Mouse (Mus musculus): ENCODE data around the gene Cmah.

Gene Cmah

DNA sequence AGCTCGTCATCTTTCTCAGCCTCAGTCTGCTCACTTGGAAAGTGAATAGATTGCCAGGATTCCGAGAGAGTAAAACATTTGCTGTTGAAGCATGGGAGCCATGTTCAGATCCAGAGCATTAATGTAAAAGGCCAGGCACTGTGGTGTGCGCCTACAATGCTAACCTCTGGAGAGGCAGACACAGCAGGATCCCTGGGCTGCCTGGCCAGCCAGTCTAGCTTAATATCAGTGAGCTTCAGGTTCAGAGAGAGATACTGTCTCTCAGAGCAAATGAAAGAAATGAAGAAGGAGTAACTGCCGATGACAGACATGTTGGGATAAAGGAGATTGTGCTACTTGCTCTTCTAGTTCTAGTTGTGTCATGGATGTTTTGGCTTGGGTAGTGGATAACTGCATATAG lies 91.6 kb downstream of the Cmah start:
- DNase-seq (ENCODE audit: low spot score), result peak; percentile 52

DNA sequence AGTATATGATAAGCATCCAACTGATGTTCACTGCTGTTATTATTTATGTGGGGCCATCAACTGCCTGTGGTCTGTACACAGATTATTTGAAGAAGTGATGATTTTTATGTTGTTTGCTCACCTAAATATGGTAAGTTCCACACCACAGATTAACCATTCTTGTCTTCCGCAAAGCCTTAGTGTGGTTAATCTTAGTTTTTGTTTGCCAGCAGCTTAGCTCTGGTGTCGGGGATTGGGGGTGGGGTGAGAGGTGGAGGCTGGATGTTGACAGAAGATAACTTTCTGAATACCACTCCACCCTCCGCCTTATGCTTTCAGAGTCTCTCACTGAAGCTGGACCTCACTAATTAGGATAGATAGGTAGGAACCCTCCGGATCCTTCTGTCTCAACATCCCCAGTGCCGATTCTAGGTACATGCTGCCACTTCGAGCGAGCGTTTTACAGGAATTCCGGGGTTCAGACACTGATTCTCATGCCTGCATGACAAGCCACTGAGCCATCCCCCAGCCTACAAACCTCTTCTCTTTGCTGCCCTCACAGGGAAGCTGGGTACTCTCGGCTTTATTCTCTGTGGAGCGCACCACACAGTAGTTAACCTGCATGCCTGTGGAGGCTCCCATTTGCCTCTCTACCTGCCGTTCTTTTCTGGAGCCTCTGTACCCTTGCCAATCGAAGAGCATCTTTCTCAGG lies 92.5 kb downstream of the Cmah start:
- DNase-seq (ENCODE audit: low spot score), result peak; percentile 90

DNA sequence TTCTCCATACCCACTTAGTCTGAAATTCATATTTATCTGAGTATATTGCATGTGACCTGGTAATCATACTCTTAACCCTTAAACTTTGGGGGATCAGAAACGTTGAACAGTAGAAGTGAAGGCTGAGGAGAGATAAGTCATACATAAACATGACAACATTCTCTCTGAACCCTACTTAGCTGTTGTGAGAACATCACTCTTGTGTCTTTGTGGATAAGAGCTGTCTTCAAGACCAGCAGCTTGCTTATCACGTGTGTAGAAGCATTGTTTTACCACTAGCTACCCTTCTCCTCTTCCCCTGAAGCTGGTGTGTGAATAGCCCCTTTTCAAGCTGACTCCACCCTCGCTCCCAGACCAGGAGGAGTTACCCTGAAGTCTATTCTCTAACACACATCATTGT lies 94.8 kb downstream of the Cmah start:
- DNase-seq (ENCODE audit: low spot score), result no peak

DNA sequence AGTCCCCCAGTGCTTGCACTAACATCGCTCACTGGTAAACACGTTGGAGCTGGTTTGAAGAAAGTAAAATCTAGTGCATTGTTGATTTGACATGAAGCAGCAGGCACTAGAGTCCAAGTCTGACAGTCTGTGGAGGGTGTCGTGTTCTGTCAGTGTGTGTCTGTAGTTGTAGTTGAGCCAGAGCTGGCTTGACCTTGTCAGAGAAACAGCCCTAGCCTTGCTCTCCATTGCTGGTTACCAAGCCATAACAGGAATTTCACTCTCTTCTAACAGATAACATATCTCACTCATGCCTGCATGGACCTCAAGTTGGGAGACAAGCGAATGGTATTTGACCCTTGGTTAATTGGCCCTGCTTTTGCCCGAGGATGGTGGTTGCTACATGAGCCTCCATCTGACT lies 103.0 kb downstream of the Cmah start:
- DNase-seq (ENCODE audit: low spot score), result no peak

DNA sequence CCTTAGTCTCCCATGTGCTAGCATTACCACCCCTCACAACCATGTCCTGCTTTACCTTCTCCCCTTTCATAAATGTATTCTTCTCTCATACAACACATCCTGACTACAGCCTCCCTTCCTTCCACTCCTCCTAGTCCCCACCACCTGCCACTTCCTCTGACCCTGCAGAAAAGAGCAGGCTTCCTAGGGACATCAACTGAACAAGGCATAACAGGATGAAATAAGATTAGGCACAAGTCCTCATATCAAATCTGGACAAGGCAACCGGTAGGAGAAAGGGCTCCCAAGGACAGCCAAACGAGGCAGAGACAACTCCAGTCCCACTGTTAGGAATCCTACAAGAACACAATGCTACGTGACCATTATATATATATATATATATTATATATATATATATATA lies 104.4 kb downstream of the Cmah start:
- no peak for DNase-seq (ENCODE audit: low spot score)

DNA sequence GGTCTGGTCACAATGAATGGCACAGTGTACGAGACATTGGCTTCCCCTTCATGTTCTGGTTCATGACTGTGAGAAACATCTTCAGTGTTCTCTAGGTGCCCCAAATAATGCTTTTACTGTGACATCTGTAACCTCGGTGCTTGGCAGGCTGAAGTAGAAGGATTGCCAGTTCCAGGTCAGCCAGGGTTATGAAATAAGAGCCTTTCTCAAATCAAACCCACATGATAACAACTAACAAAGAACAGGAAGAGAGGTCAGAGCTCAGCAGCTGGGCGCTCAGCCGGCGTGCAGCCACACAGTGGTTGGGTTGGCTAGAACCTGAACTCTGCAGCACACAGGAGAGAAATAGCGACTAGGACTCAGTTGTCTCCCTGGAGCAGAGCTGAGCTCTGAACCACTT lies 115.1 kb downstream of the Cmah start:
- no peak for DNase-seq (ENCODE audit: low spot score)

DNA sequence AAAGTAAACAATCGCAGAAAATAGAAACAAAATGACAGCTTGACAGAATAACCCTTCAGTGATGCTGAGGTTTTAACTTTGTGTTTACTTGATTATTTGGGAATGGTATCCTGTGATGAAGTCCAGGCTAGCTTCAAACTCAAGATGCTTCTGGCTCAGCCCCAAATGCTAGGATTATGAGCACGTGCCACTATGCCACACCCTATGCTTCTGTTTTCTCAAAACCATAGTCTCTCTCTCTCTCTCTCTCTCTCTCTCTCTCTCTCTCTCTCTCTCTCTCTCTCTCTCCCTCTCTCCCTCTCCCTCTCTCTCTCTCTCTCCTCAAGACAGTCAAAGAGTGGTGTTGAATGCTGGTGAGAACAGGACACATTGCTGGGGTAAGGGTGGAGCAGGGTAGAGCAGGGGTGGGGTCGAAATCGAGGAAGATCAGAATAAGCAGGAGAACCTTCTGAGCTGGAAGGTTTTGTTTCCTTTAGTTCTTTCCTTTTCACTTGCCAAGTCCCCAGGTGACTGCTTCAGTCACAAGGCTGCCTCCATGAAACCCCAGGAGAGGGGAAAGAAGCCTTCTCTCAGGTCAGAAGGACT lies 116.7 kb downstream of the Cmah start:
- DNase-seq (ENCODE audit: low spot score), result no peak

DNA sequence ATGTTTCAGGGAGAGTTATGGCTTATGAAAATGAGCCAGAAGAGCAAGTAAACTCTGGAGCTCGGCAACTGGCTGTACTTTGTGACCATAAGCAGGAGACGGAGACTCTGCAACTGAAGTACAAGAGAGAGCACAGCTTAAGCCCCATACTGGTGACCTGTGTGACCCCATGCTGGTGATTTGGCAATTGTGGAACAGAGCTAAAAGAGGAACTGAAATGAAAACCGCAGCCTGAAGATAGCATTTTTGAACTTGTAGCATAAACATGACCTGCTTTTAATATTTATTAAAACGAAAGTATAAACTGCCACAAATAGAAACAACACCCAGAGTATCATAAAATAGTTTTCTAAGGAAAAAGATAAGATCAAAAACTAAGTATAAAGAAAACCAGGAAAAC lies 117.5 kb downstream of the Cmah start:
- no peak for DNase-seq (ENCODE audit: low spot score)

DNA sequence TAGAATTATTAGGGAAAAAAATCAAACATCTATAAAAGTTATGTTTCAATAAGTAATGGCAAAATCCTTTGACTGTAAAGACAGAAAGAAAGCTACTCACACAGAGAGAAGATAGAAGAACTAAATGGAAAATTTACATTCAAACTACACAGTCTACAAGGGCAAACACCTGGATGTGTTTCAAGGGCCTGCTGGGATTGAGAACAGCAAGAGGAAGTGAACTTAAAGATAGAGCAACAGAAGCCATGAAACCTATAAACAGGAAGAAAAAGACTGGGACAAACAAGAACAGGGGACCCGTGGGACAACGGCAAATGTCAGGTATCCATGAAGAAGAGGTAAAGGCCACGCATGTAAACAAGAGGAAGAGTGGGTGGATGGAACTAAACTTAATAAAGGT lies 118.0 kb downstream of the Cmah start:
- no peak for DNase-seq (ENCODE audit: low spot score)

DNA sequence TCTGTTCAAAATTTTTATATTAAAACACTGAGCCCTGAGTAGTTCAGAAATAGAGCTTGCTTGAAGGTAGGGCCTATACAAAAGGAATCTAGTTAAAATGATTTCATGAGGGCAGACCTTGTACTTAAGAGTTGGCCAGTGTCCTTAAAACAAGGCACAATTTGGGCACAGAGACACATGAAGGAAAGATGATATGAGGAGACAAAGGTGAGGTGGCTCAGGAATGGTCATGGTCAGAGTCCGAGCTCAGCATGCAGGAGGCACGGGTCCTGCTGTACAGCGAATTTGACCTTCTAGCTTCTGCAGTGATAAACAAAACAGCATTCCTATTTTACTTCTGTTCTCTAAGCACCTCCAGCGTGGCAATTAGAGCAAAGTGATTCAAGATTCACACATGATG lies 118.9 kb downstream of the Cmah start:
- DNase-seq (ENCODE audit: low spot score), result no peak

DNA sequence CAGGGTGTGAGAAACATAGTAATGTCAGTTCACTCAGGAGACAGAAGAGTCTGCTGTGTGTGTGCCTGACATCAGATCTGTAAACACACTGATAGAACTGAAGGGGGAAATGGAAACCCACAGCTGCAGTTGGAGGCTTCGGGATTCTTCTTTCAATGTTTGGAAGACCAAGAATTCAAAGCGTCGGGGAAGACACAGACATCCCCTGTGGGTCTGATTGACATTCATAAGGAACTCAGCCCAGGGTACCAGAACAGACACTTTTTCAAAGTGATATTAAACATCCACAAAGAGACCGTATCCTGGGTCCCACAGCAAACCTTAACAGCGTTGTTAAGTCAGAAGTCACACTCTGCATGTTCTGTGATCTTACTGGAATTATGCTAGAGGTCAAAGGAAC lies 119.8 kb downstream of the Cmah start:
- DNase-seq (ENCODE audit: low spot score), result no peak

DNA sequence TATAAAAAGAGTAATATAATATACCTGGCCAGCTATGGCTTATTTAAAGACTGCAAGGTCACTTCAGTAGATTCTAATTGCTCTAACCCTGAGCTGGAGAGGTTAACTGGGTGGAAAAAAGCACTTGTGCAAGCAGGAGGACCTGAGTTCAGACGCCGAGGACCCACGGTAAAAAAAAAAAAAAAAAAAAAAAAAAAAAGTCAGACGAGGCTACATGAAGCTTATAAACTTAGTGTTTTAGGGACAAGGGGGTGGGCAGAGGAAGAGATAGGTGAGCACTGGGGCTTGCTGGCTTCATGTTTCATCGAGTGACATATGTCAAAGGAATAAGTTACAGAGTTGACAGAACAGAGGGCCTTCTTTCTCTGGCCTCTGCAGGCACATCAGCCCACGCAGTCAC lies 121.4 kb downstream of the Cmah start:
- no peak for DNase-seq (ENCODE audit: low spot score)

DNA sequence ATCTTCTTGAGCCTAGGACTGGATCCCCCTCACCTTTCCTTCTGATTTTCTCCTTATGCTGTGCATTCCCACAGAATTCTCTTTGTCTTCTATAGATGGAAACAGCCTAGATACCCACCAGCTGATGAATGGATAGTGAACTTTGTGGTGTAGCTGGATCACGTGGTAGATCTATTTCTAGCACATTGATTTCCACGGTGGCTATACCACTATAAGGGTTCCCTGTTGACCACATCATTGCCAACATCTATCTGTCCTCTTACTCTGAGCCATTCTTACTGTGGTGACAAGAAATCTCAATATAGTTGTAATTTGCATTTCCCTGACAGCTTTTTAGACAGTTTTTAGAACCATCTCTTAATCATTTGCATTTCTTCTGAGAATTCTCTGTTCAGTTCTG lies 124.3 kb downstream of the Cmah start:
- DNase-seq (ENCODE audit: low spot score), result no peak

DNA sequence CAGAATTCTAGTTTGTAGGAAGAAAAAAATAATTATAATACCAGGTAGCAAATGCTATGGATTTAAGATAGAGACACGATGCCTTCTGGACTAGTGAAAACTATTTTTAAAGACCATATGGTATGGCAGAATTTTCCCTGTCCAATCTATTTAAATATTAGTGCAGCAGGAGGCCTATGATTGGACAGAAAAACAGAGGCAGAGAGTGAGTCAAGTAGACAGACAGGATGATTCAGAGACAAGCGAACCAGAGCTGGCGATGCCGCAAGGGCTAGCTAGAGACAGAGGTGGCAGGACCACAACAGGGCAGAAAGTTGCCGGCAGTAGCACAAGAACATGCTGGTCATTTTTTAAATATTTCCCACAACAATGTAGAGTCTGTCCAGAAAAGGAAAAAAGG lies 126.5 kb downstream of the Cmah start:
- DNase-seq (ENCODE audit: low spot score), result no peak

DNA sequence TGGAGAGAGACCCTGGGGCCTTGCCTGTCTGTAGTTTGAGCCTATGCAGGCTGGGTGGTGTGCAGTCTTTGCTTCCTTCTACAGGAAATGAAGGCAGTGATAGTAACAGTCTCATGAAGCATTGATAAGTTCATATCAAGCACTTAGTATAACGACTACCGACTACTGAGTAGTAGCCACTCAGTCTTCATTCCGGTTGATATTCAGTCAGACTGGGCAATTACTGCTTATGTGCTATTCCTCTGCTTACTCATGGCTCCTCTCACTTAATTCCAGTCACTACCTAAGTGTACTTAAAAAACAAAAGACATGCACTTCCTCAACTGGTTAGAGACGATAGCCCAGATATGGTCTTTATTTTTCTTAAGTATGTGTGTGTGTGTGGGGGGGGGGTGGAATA lies 129.2 kb downstream of the Cmah start:
- DNase-seq (ENCODE audit: low spot score), result no peak

DNA sequence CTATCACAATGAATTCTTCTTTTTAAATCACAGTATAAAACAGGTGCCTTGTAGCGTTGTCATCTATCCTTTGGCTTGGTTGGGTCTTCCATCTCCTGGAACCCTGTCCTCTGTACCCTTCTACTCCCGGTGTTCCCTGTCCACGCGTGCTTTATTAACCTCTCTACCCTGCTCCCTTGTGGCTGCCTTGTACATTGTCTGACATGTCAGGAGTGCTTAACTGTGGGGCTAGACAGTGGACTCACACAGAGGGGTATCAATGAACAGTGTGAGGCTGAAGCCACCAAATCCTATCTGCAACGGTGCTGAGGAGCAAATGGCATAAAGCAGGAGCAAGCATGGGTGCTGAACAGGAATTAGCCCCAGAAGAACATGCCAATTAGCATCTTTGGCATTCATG lies 133.3 kb downstream of the Cmah start:
- DNase-seq (ENCODE audit: low spot score), result no peak

DNA sequence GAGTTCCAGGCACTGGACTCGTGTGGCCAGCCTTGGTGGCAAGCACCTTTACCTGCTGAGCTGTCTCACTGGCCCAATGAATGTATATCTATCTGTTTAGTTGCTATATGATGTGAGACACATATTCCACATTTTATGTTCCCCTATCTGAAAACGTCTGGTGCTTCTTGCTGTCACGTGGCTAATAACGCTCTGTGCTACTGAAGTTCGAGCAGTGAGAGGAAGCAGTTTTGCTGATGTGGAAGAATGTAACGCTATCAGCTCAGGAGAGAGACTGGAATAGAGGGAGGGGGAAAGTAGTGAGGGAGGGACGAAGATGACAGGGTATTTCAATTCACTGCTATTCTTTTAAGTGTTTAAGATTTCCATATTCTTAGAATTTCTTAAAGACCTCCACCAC lies 136.6 kb downstream of the Cmah start:
- no peak for DNase-seq (ENCODE audit: low spot score)

DNA sequence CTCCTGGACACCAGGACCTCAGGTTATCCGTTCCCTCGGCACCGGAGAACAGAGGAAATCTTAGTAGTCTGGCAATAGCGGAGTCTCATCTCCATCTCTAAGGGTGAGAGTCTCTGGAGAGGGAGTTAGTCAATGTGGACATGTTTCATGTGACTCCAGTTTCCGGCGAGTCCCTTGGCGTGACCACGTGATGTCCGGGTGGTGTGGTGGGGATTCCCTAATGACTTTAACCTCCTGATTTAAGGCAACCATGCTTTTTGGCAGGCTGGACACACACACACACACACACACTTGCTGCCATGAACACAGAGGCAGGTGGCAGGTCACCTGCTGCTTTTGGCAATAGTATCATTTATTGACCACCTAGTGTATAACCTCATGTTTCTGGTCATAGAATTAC lies 138.8 kb downstream of the Cmah start:
- no peak for DNase-seq (ENCODE audit: low spot score)

DNA sequence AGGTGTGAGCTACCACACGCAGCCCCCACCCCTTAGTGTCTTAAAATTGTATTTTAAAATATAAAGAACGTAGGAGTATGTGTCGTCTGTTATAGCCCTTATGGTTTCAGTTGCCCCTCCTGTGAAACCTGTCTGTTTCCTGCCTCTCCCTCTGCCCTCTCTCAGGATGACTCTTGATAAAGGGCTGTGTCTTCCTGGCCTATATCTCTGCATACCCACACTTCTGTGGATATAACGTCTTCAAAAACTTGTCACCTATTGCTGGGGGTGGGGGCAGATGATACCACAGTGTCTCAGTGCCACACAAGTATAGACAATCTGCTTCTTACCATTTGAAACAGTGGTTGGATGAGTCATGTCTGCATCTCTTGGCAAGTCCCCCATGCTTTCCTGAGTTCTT lies 140.6 kb downstream of the Cmah start:
- DNase-seq (ENCODE audit: low spot score), result no peak

DNA sequence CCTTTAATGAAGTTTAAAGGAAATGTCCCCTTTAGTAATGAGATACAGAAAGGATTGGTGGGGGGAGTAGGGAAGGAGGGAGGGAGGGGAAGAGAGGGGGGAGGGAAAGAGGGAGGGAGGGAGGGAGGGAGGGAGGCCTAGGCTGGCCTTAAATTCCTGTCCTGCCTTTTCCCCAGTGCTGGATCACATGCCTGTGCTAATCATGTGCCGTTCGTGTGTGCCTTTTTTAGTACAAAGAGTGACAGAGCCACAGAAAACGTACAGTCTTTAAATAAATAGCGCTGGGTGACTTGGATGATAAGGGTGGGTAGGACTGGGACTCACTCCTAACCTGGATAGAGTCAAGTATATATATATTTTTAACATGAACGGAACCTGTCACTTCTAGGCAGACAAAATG lies 150.4 kb downstream of the Cmah start:
- no peak for DNase-seq (ENCODE audit: low spot score)

DNA sequence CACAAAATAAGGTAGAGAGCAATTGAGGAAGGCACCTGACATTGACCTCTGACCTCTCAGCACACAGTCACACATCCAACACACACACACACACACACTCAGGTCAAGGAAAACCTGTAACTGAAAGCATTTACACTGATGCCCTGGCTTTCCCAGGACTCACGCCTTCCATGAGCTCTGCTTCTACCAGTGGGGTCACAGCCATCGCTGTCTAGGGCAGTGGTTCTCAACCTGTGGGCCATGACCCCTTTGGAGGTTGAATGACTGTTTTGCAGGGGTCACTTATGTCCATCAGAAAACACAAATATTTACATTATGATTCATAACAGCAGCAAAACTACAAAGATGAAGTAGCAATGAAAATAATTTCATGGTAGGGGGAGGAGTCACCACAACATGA lies 152.3 kb downstream of the Cmah start:
- no peak for DNase-seq (ENCODE audit: low spot score)

DNA sequence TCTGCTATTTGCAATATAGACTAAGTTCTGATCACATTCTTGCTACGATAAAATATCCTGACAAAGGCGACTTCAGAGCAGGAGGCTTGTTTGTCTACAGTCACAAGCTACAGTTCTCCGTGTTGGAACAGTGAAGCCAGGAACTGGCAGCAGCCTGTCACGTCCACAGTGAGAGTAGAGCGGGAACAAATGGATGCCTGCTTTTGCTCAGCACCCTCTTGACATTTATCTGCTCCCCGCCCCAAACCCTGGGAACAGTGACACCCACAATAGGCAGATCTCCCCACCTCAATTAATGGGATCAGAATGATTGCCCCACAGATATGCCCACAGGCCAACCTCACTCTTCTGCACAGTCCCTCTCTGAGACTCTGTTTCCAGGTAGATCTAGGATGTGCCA lies 153.6 kb downstream of the Cmah start:
- no peak for DNase-seq (ENCODE audit: low spot score)

DNA sequence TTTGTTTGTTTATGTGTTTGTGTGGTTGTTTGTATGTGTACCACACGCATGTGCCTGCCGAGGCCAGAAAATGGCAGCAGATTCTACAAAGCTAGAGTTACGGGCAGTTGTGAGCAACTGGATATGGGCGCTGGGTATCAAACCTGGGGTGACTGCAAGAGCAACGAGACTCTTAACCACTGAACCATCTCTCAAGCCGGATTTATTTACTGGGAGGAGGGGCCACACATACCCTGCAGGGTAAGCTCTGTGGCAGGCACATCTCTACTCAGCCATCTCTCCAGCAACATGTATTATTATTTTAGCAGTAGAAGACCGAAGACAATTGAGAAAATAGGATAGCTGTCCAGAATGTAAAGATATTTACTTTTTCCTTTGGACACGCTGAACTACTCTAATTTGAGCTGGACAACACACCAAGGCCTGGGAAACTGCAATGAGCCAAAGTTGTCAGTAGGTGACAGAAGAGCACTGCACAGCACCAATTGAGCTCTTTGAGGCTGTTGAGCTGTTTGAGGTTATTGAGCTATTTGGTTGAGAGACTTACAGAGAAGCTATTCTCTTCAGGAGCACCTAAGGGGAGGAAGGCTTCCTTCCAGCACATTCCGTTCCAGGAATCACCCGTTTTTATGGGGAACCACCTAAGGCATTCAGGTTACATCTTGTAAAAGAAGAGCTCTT lies 154.6 kb downstream of the Cmah start:
- no peak for DNase-seq (ENCODE audit: low spot score)

DNA sequence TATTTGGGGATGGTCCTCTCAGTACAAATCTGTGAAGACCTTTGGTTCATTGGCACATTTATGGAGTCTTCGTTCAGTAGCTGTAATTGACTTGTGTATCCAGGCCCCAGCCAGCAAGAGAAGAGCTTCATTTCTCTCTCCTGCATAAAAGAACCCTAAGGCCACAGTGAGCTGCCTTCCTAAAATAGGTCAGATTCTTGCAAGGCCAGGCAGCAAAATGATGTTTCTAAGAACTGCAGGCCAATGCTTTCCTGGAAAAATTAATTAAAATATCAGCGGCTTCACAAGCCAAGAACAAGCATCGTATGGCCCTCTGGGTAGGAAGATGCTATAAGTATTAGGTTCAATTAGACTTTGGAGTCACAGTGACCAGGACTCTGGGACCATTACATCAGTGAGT lies 156.5 kb downstream of the Cmah start:
- DNase-seq (ENCODE audit: low spot score), result no peak
